Mouse (Mus musculus) embryo, embryonic 11 days (tissue): Measurements from ENCODE around the gene Ercc6l2.

Source experiments
- DNase-seq: peaks from one replicate; pipeline ENCODE4 v3.0.0-alpha.2; 2015

The Ercc6l2 gene

DNA sequence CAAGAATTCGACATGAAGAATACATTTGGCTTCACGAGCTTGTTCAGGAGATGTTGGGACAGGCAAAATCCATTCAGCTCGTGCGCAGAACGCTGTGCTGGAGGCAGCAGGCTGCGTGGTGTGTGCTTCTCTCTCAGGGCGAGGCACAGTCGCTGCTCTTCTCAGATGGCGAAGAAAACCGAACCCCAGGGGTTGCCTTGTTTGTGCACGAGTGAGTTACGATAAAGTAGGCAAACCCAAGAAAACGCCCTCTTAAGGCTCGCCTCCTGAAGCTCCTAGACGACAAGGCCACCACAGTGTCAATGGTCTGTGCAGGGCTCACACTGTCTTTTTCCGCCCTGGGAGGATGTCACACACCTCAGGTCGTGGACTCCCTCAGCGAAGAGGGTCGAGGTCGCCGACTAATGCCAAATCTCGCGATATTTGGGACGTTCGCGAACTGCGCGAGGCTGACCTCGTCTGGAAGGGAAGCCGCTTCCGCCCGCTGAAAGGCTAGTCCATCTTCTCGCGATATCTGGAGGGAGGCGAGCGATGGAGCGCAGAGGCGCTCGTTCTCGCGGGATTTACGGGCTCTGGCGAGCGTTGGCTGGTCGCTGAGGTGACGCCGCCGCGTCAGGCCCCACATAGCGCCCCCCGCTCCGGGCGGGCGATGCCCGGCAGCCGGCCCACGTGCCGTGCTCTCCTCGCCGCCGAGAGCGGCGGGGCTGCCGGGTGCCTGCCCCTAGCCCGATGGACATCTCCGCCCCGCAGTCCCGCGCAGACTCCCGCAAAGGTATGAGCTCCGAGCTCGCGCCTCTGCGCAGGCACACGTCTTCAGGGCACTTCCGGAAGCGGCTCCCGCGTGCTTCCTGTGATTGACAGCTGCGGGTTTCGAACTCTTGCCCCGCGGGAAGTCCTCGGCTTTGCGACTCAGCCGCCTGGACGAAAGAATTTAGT is at the start of gene Ercc6l2:
TSS of gene Ercc6l2 (plus strand) at position 495 of the 936 bp plus-strand sequence.
- DNase-seq = peak; percentile 100

- peak; percentile 65 for DNase-seq
Observed at GRCm38 (mm10) chr13:63766065-63766464, 49.0 kb upstream of the Ercc6l2 start.

DNA sequence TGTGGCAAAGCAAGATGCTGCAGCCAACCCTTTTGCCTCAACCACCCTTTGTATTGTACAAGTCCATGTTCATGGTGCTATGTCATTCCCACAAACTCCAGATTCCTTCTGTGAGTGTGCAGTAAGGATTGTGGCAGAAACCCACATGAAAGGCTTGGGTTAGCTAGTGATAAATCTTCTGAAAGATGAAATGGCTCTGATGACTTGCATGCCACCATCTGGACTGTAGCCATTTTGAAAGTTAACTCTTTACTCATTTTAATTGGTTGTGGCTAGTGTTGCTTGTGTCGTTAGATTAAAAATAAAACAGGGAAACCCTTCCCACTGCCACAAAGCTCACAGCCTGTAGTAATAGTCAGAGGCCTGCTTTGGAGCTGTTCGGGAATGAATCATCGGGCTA is 44.0 kb upstream of the Ercc6l2 start:
- DNase-seq = no peak

GRCm38 (mm10) chr13:63778925-63779324 is 36.1 kb upstream of the Ercc6l2 start:
- no peak for DNase-seq

- DNase-seq = no peak
Observed at GRCm38 (mm10) chr13:63779376-63780291, 35.4 kb upstream of the Ercc6l2 start.

- no peak for DNase-seq
Observed at GRCm38 (mm10) chr13:63792234-63792831, 22.7 kb upstream of the Ercc6l2 start.

DNA sequence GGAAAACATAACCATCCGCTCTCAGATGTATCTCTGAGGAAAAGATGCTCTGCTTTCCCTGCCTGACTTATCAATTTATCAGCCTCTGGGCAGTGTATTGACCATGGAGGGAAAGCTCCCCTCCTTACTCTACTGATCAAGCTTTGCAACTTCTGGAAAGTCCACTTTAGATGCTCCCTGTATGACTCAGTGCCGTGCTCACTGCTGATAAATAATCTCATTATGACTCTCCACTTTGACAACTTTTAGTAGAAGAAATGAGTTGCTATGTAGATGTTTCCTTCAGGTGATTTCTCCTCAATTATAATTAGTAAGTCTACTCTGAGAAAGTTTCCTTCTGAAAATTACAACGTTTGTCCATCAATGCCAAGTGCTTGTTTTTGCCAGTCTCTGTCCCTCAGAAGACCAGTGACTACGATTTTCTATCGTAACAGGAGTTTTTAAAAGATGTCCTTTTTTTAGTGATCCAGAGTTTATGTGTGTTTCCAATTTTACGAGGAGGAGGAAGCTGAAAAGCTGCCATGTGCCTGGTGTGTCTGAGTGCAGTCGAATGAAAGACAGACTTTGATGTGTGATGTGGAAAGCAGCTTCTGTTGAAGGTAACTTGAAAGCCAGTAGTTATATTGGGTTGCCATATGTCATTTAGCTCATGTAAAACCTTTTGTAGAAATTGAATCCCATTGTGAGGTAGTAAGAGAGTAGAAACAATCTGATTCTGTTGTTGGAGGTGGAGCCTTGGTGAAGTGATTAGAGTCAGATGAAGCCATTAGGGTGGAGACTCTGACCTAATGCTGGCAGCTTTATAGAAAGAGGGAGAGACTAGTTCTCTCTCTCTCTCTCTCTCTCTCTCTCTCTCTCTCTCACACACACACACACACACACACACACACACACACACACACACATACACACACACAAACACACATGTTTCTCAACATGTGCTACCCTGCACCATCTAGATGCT is 21.4 kb upstream of the Ercc6l2 start:
- no peak for DNase-seq

- DNase-seq = no peak
Observed at GRCm38 (mm10) chr13:63798677-63799076, 16.4 kb upstream of the Ercc6l2 start.

DNA sequence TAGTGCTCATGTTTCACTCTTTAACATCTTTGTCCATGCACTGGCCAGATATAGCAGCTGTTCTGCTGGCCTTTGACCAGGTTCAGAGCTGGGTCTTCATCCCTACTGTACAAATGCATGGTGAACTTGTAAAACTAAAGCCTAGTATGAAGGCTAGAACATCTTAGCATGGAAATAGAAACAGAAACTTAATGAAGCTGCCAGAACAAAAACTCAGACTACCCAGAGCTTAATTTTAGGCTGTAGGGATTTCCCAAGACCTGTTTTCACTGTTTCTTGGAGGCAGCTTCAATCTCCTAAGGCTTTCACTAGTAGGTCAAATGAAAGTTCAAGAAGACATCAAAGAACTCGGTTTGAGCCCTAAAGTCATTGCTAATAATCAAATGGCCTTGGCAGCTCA is 15.1 kb upstream of the Ercc6l2 start:
- DNase-seq = no peak

GRCm38 (mm10) chr13:63801289-63801688 is 13.8 kb upstream of the Ercc6l2 start:
- no peak for DNase-seq

GRCm38 (mm10) chr13:63807233-63807632 is 7.8 kb upstream of the Ercc6l2 start:
- no peak for DNase-seq

GRCm38 (mm10) chr13:63807979-63808378 is 7.1 kb upstream of the Ercc6l2 start:
- DNase-seq = no peak

- no peak for DNase-seq
Observed at GRCm38 (mm10) chr13:63811477-63811876, 3.6 kb upstream of the Ercc6l2 start.

GRCm38 (mm10) chr13:63815931-63816330 is 891 bp downstream of the Ercc6l2 start:
- no peak for DNase-seq

- no peak for DNase-seq
Observed at GRCm38 (mm10) chr13:63845758-63846157, 30.7 kb downstream of the Ercc6l2 start.

GRCm38 (mm10) chr13:63850308-63851011 is 35.4 kb downstream of the Ercc6l2 start:
- DNase-seq = no peak

- no peak for DNase-seq
Observed at GRCm38 (mm10) chr13:63872585-63873282, 57.7 kb downstream of the Ercc6l2 start.

DNA sequence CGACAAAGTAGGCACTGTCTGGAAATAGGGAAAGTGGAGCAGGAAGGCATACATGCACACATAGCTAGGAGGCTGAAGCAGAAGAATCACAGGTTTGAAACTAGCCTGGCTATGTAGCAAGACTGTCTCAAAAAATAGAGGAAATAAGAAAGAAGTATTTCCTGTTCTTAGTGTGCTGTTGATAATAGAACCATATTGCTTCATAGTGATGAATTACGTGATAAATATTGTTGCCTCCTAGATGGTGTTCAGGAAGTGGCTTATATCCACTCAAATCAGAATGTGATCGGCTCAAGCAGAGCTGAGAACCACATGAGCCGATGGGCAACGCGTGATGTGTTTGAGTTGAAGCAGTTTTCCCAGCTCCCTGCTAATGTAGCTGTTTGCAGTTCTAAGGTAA is 62.1 kb downstream of the Ercc6l2 start:
- DNase-seq = no peak

GRCm38 (mm10) chr13:63879105-63879863 is 64.2 kb downstream of the Ercc6l2 start:
- DNase-seq = no peak

- DNase-seq = no peak
Observed at GRCm38 (mm10) chr13:63879864-63880141, 64.8 kb downstream of the Ercc6l2 start.
